Mouse (Mus musculus) neutrophil, adult 5-6 weeks (primary cell): ENCODE data around the gene Wipf2. TPM values are rescaled to one million over a fixed set of nuclear protein-coding genes. Genes with fewer than 3 reads are reported as not detected.
"Not testable (repeated sequence)": the region's sequence is repeated elsewhere in the genome, so short reads cannot be mapped to it uniquely, and the experiment has no call there.

ENCODE experiments used
- ATAC-seq: fragments of 151-379, 151-347 bp; 2 replicates; pipeline ENCODE4 v1.8.0; 2017; ENCODE audit warnings: mild to moderate bottlenecking, moderate TSS enrichment; ENCODE audit not compliant: insufficient number of reproducible peaks, poor library complexity, low FRiP score, severe bottlenecking; ENCODE audit errors: extremely low read depth
- total RNA-seq: library from RNA; stranded (forward); fragments of 200-1000 nt; gene quantifications from 2 replicates; pipeline ENCODE4 v1.2.3, GENCODE M21; 2017

Wipf2 gene
- total RNA-seq, 1 experiment from 2014 or later: 16.2 TPM

DNA sequence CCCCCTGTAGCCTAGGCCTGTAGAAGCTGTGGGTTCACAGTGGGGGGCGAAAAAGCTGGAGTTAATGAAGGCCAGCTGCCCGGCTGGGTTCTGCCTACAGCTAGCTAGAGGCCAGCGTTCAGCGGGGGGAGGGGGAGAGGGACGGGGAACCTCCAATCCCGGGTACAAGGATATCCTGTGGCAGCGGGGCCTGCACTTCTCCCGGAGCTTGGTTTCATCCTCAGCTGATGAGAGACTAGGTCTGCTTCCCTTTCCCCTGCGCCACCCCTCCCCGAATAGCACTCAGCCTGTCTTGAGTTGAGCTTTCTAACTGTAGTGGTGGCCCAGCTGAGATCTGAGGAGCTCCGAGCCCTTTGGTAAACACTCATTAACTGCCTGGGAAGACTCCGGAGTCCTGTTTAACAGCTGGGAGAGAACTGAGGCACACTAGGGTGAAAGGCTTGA lies 62.5 kb downstream of the Wipf2 start:
- ATAC-seq: no peak

GRCm38 (mm10) chr11:98926553-98926952 lies 63.1 kb downstream of the Wipf2 start:
- ATAC-seq: no peak

DNA sequence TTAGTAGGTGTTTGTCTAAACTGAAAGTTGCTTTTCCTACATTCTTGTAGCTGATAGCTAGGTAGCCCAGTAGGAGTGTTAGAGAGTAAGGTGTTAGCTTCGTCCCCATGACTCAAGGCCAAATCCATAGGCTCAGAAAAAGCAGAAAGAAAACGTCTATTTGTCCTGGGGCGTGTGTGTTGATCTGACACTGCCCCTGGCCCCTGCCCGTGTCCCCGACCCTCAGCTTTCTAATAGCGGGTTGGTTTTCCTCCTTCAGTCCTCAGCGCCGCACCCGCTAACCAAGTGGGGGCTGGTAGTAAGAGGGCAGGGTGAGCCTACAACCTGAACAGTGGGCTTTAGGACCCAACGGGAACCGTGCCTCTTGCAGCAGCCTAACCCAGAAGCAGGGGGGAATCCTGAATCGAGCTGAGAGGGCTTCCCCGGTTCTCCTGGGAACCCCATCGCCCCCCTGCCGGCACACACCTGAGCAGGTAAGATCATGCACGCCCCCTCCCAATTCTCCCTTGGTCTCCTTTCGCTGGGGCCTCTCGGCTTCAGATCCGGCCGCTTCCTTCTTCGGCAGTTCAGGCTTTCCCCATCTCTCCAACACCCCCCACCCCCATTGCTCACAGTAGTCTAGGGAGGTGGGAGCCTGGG lies 64.1 kb downstream of the Wipf2 start, which contains the start of gene Rara:
TSS of gene Rara (plus strand) at position 381 of the 639 bp plus-strand sequence.
- ATAC-seq: no peak; the same call in 1 of the 2 replicates

- no peak for ATAC-seq
These were observed 64.9 kb downstream of the Wipf2 start for GRCm38 (mm10) chr11:98928186-98928893.

GRCm38 (mm10) chr11:98929503-98929902 lies 66.1 kb downstream of the Wipf2 start:
- no peak for ATAC-seq

- ATAC-seq: no peak
These were observed 66.7 kb downstream of the Wipf2 start for GRCm38 (mm10) chr11:98930127-98930601.

GRCm38 (mm10) chr11:98930773-98931512 lies 67.5 kb downstream of the Wipf2 start:
- no peak for ATAC-seq

DNA sequence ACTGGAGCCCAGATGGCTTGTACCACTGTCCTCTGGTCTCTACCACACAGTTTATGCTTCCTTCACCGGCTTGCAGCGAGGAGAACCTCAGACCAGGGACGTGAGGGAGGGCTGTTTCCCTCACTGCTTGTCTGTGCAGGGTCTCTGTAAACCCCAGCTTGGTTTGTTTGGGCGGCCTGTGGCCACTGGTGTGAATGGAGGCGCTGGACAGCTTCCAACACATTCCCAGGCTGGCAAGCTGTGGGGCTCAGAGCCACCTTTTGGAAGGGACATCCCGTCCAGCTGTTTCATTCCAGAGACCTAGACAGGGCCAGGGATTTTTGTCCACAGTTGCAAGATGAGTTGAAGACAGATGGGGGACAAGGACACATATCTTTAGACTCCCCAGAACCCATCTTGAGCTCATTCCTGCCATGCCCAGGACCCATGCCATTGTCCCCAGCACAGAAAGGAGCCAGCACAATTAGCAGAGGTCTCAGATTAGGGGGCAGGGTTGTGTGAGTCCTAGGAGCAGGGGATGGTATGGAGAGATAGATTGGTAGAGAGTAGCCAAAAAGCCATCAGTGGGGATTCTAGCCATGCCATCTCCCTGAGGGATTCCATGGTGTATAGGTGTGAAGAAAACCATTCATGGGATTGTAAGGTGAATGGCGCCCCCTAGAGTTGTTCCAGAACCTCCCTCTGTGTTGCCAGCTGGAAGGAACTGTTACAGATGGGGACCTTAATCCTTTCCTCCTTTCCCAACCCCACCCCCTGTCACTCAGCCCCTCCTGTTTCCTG lies 68.3 kb downstream of the Wipf2 start:
- ATAC-seq: no peak

GRCm38 (mm10) chr11:98932293-98933091 lies 69.1 kb downstream of the Wipf2 start:
- ATAC-seq: no peak

DNA sequence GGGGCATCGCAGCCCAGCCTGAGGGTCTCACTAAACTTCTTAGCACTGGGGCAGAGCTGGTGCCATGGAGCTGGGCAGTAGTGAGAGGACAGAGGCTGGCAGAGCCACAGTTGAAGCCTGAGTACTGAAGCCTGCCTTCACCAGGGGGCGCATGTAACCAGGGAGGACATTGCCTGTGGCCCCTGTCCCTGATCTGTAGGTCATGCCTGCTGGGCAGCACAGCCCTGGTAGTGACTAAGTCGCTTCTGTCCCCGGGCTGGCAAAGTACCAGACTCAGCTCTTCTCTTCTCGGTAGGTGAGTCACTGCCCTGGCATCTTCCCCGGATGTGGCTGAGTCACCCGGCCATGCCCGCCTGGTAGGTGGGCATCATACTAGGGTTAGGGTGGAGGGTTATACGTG lies 69.7 kb downstream of the Wipf2 start:
- ATAC-seq: peak; percentile 75

- ATAC-seq: not testable (repeated sequence)
These were observed 70.4 kb downstream of the Wipf2 start for GRCm38 (mm10) chr11:98933847-98934246.

GRCm38 (mm10) chr11:98934367-98934766 lies 70.9 kb downstream of the Wipf2 start:
- ATAC-seq: no peak

DNA sequence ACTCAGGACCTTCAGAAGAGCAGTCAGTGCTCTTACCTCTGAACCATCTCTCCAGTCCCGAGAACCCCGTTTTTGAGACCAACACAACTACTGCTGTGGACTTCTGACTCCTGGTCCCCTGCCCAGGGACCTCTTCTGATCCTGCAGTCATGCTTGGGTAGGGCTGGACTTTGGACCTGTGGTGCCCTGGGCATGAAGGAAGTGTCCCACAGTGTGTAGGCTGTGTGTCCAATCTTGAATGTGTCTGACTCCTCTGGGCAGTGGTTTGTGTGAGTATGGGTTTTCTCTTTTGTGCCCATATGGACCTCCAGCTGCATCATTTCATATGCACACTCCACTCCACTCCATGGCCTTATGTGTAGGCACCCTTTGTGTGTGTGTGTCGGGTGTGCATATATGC lies 71.7 kb downstream of the Wipf2 start:
- ATAC-seq: no peak

GRCm38 (mm10) chr11:98936170-98936569 lies 72.7 kb downstream of the Wipf2 start:
- ATAC-seq: no peak

DNA sequence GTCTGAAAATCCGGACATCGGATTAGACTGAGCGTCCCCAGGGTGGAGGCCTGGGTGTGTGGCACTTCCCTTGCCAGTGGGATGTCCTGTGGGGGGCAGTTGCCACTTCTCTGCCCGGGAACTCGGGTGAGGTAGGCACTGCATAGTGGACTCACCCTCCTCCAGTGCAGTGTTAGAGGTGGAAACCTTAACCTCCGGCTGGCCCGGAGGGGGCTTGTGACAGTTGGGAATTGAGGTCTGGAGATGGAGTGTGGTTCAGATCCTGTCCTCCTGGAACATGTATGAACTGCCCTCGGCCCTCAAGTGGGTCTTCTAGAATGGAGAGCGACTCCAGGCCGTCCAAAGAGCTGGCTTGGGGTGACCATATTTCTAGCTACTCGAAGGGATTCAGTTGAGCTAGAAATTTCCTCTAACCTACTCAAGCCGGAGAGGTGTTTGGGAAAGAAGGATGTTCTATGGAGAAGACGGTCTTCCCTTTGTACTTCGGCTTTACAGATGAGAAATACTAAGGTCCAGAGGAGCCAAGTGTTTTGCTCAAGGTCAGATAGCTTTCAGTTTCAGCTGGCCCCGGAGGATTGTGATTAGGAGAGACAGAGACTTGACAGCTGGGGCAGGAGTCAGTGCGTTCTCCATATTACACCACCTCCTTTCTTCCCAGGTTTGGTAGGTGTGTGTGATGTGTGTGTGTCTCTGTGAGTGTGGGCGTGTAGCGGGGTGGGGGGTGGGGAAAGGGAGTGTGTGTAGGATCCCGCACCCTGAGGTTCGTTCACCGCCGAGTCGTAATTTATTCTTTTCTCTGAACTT lies 73.4 kb downstream of the Wipf2 start:
- no peak for ATAC-seq

- peak; percentile 47 for ATAC-seq
These were observed 74.0 kb downstream of the Wipf2 start for GRCm38 (mm10) chr11:98937410-98937913.
